Mouse (Mus musculus) ES-CJ7 (cell line): ENCODE measurements around the gene Acvr1b.

Source experiments
- DNase-seq: peaks from one replicate; pipeline ENCODE4 v3.0.0; 2011; ENCODE audit warnings: low read depth, low spot score

The Acvr1b gene

DNA sequence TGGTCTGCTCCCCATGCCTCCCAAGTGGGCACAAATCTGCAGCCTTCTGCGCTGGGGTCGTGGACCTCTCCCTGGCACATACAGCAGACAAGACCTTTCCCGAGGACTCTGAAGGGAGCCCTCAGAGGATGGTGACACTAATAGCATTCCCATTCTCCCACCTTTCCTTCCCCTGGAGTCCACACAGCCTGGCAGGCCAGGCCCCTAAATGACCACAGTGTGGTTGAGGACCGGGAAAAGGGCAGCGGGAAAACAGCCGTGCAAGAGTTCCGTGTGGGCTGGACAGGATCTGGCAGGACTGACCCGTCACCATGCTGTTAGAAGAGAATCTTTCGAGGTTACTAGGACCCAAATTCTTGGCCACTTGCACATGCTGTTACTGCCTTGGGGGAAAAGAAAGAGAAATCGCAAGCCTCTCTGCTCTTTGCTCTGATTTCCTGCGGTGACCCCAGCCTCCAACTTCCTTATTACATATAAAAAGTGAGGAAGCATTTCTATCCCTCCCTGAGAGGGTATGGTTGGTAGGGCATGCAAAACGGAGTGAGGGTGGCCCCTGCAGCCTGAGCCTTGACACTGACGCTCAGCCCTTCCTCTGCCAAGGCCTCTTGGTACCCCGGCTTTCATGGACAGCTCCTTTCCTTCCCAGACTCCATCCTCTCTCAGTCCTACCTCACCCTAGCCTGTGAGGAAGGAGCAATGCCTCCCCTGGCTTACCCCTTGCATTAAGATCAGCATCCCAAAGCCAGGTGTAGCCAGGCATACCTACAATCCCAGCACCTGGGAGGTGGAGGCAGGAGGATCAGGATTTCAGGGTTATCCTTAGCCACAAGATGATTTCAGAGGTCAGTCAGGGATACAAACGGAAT, 27.5 kb upstream of the Acvr1b start:
- no peak for DNase-seq

DNA sequence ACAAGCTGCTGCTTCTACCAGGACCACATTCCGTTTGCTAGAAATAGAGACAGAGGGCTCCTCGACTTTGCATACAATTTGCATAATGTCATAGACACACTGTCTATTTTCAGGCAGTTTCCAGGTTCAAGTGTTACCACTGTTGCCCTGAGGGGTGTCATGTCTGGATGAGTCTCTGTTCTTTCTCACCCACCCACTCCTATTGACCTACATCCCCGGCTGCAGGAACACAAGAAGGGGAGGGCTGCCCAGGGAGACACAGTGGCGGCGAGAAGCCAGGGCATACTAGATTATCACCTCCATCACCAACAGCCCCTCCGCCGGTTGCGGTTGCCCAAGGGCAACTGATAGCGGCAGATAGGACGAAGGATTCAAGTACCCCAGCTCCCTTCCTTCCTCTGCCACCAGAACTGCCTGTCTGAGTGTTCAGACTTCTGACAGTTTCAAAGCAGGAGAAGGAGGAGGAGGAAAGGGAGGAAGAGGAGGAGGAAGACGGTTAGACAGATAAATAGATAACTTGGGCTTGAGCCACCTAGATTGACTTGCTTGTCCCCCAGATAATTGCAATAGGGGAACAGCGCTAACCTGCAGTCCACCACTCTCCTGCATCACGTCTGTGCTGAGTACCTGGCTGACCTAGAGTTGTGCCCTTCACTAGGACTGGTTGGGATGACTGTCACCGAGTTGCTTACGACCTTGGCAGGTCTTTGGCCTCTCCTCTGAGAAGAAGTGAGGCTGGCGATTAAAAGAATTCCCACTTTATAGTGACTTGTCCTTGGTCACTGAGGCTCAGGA, 26.6 kb upstream of the Acvr1b start:
- DNase-seq: no peak

DNA sequence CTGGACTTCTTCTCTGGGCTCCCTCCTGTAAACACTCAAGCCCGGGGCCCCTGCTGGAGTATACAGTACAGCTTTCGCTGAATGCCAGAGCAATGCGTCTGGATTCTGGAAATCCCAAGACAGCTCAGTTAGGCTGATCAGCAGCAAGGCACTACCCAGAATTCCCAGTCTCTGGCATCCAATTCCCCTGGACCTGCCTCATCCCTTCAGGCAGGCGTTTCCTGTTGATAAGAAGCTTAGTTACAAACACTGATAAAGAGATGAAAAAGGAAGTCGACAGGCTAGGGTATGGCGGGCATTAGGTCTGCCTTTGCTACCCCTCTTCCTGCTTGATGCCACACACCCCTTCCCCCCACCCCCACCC, 26.0 kb upstream of the Acvr1b start:
- no peak for DNase-seq

DNA sequence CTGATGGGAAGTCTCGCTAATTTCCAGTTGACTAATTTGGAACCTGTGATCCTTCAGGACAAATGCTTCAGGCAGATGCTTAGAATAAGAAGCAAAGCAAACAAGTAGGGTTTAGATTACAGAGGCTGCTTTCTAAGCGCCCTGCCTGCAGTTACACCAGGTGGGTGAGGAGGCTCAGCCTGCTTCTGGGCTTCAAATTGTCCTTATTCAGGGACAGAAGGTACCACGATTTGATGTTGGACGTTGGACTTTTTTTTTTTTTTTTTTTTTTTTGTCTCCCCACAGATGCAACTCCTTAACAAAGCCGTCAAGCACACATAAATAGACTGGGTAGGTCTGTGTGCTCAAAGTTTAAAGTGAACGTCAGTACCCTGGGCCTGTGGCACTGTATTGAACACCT, 25.3 kb upstream of the Acvr1b start:
- DNase-seq: peak; percentile 57

DNA sequence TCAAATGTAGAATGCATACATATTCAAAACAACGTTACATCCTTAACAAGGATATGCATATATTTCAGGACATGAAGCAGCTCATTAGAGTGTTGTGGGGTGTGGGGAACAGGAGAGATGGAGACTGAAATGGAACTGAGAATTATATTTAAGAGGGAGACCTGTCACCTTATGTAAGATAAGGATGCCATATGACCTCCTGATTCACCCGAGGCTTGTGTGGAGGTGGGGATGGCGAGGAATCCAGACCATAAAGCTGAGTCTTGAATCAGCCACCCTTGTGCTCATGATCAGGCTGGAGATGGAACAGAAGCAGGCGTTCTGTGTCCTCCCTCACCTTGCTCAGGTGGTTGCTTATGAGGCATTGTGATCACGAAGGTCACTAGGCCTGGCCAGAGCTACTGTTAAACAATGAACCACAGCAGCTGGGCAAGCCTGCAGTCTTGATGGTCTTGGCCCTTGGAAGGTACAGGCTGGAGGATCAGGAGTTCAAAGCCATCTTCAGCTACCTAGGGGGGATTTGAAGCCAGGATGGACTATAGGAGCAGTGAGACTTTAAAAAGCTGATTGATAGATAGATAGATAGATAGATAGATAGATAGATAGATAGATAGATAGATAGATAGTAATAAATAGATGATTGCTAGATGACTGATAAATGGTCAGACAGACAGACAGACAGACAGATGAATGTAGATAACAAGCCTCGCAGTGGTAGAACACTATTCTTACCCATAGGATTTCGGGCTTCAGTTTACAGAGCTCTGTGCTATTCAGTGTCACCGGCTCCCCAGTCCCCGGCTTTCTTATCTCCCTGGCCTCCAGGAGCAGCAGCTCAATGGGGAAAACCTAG, 22.2 kb upstream of the Acvr1b start:
- no peak for DNase-seq

DNA sequence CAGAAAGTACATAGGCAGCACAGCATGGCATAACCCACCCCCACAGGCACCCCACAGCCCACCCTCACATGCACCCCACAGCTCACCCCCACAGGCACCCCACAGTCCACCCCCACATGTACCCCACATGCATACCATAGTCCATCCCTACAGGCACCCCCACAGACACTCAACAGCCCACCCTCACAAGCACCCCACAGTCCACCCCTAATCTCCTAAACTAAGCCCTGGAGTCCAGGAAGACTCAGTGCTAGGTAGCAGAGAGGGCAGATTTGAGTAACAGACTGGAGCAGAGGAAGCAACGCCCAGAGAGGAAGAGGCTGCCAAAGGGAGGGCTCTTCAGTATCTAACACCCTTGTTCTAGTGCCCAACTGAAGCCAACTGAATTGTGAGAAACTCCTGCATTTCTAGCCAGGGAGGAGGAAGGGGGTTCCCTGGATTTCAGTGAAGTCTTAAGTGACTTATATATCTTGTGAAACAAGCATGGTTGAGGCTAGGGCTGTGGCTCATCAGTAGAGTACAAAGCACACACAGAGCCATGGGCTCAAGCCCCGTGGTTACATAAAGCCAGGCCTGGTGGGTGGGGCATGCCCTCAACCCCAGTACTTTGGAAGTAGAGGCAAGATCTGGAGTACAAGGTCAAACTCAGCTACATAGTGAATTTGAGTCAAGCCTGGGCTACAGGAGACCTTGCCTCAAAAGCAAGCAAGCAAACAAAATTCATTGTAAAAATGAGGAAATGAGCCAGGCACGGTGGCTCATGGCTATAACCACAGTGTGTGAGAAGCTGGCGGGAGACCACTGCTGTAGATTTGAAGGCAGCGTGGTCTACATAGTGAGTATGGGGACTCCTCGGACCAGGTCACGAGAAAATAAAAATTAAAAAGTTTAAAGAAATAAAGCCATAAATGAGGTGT, 18.9 kb upstream of the Acvr1b start:
- no peak for DNase-seq

DNA sequence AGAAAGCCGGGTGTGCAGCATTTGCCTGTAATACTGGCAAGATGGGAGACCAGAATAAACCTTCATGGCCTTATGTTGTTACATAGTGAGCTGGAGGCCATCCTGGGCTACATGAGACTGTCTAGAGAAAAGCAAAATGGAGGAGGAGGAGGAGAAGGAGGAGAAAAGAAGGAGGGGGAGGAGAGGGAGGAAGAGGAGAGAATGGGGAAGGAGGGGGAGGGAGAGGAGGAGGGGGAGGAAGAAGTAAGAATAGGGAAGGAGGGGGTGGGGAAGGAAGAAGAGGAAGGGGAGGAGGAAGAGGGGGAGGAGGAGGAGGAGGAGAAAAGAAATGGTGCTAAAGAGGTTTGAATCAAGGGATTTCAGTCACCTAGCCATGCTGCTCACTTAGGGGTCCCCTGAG, 13.7 kb upstream of the Acvr1b start:
- no peak for DNase-seq

DNA sequence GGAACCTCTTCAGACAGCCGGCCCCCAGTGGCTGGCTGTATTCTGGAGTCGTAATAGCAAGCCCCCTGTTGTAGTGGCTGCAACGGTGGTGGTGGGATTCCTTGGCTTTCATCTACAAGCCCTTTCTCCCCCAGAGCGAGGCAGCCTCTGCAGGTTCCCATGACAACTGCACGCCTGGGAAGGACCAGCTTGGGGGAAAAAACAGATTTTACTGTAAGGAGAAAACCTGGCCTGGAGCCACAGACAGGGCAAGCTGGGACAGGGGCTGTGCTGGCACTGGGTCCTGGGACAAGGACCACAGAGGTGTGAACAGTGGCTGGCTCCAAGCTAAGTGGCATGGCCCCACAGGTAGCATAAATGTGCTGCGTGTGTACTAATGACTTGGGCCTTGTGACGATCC, 13.3 kb upstream of the Acvr1b start:
- no peak for DNase-seq

DNA sequence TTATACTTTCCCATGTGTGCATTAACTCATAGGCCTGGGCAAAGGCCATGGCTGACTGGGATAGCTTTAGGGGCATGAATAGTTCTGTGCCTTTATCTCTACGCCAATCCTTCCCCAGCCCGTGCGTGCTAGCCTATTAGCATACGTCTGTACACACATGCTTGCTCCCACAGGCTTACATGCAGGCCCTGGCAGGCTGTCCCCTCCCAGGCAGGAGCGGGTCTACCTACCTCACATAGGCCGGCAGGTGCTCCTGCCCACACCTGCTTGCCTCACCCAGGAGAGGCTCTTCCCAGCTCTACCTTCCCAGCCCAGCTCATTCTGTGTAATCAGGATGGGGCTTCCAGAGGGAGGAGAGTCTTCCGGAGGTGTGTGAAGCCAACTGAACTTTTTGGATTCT, 12.3 kb upstream of the Acvr1b start:
- DNase-seq: no peak

DNA sequence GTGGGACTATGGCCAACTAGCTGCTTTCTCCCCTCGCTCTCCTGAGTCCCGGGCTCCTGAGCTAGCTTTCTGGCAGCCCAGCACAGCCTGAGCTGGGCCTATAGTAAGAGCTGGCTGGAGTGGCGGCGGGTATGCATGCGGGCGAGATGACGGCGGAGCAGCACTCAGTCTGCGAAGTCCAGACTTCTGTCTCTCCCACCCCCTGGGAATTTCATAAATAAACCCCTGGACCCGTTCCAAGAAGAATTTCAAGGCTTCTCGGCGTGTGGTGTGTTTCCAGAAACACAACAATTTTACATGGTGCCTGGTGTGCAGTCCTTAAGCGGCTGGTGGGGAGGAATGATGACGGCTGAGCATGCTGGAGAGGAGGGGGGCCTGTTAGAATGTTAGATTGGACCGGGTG, 10.8 kb upstream of the Acvr1b start:
- DNase-seq: no peak

DNA sequence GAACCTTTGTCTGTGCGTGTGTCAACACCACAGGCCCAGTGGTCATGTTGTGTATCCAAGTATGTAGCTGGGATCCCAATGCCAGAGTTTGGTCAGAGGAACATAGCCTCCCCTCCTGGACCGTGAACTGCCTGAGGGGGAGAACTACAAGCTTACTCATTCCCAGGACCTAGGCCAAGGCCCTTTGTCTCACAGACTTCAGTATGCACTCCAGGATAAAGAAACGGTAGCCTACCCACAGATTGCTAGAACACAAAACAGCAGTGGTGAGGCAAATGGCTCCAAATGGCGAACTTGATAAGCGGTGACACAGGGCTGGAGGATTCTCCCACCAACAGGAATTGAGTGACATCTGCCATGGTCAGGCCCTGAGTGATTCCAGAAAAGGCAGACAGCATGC, 10.0 kb upstream of the Acvr1b start:
- DNase-seq: no peak

DNA sequence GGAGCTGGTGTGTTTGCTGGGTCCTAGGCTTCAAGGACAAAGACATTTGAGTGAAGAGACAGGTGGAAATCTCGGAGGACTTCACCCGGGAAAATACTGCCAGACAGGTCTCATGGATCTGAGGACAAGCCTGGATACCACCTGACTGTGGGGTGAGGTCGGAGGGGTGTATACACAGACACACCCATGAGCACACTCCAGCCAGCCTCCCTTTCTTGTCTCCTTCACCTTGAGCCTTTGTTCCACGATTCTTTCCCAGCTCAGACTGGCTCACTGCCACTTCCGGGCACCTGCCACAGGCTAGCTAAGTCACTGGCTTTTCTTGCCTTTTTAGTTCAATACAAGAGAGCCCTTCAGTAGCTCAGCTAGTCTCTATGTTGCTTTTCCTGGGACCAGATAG, 9.6 kb upstream of the Acvr1b start:
- DNase-seq: peak; percentile 93

DNA sequence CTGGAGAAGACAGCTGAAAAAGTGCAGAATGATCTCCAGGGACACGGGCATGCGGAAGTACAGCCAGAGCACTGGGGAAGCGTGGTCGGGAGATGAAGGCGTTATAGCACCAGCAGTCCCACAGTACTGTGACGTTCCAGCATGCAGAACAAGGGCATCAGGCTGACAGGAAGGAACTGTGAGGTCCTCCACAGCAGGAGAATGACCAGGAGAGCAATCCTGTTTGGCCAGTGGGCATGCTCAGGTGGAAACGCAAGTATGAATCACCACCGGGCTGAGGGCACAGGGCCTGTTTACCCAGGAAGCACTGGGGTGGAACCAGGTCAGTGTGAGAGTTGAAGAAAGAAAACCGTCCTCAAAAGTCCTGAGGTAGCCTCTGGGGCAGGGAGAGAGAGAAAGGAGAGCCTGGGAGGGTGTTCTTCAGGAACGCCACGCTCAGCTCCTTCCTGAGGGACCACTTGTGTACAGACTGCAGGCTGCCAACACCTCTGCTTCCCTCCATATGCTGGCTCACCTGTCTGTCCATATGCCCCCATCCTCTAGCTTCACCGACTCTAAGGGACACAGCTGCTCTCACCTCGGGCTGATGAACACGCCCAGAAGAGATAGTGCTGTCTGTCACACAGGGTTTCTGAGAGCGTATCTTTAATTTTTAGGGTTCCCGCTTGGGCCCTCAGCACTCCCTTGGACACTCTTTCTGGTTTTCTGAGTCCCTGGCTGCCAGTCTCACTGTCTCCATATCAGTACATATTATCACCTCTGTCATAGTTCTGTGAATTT, 8.0 kb upstream of the Acvr1b start:
- no peak for DNase-seq

DNA sequence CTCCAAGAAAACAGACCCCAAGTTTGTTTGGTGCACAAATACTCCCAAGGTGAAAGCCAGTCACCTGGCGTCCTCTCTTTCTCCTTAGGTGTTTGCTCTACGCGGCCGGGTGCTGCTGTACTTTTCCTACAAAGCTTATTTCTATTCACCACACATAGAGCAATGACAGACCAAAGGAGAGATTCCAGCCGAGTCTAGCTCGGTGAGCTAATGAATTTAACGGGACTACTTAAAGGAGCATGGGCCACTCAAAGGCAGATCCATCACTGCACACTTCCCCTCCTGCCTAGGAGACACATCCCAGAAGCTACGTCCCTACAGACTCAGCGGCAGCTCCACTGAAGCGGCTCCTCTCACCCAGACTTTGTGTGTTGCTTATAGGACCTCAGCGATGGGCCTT, 6.3 kb upstream of the Acvr1b start:
- no peak for DNase-seq

DNA sequence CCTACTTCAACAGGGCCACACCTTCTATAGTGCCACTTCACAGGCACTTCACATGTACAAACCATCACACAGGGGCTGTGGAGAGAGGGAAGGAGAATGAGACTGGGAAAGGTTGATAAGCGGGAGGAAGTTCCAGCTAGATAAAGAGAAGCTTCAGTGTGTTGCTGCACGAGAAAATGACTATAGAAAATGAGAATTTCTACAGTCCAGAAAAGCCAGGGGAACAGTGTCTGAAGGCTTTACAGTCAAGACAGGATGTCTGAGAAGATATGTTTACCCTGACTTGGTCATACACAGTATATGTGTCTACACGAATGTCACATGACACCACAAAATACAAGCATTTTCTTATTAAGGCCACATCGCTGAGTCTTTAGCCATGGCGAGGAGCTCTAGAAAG, 4.0 kb upstream of the Acvr1b start:
- DNase-seq: no peak

DNA sequence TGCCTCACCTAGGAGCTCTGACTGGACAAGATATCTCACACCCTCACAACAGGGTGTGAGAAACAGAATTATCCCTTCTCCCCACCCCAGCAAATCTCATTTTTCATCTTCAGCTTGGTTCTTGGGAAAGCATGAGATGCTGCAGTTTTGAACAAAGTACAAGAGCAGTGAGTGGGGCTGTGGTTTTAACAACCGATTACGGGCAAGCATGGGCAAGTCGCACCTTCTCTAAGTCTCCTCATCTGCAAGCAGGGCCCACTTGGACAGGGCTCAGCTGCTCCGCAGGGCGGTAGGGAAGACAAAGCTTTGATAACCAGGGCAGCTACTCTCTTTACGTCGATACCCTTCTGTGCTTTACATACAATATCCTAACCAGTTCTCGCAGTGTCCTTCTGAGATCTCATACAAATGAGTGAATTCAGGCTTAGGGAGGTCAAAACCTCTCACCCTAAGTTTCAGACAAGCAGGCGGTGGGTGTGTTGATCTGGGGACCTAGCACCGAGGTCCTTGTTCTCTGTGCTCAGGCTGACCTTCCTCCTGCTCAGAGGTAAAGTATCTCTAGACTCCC, 3.4 kb upstream of the Acvr1b start:
- no peak for DNase-seq

DNA sequence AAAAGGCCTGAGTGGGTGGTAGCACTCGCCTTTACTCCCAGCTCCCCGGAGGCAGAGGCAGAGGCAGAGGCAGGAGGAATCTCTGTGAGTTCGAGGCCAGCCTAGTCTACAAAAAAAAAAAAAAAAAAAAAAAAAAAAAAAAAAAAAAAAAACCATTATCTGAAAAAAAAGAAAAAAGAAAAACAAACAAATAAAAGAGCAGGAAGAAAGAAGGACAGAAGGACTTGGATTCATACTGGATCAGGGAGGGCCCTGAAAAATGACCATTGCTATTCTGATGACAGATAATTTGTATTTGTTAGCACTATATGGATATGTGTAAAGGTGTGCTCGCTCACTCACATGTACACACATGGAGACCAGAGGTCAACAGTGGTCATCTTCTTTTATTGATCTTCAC, 2.6 kb upstream of the Acvr1b start:
- DNase-seq: no peak

DNA sequence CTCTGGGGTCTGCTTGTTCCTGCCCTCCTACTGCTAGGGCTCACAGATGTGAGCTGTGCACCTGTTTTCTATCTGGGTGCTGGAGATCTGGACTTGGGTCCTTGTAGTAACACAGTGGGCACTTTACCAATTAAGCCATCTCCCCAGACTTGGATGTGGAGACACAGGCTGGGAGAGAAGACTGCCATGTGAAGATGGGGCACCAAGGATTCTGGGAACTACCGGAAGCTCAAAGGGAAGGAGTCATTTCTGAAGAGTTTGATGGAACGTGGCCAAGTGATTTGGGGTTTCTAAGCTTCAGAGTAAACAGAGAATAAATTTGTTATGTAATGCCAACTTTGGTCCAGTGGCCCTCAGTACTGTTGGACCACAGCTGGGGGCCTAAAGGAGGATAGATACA, 1.9 kb upstream of the Acvr1b start:
- DNase-seq: no peak

DNA sequence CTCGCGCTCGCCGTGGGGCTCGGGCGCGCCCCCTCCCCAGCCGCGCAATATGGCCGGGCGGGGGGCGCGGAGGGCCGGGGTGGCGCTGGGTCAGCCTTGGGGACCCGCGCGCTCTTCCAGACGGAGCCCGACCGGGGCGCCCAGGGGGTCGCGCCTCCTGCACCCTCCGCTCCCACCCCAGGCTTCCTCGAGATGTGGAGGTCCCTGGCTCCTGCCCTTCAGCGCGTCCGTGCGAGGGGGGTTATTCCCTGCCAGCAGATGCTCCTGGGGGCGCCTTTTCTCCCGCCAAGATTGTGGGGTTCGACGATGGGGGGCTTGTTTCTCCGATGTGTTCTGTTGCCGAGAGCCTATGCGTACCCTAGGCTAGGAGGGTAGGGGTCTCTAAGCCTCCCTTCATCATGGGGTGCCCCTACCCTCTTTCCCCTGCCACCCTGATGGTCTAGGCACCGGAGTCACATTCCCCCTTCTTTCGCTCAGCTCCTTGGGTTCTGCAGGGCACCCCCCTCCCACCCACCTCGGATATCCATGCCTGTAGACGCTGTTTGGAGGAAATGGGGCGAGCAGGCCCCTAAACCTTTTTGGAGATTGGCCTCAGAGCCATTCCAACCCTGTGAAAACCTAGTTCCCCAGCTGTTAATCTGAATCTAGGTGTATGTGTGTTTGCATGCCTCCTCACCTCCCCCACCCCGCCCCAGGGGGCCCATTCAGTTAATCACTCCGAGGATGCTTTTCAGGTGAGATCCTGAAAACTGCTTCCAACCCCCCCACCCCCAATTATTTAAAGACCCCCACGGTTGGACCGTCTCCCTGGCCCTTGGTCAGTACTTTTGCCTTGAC, 645 bp downstream of the Acvr1b start:
- DNase-seq: peak; percentile 36
